Mouse (Mus musculus) right cerebral cortex, adult 18-20 months (tissue): ENCODE measurements around the gene Kalrn.

Experiments
- DNase-seq: peaks from one replicate; pipeline ENCODE4 v3.0.0; 2022; ENCODE audit warnings: mixed read lengths

Kalrn gene

DNA sequence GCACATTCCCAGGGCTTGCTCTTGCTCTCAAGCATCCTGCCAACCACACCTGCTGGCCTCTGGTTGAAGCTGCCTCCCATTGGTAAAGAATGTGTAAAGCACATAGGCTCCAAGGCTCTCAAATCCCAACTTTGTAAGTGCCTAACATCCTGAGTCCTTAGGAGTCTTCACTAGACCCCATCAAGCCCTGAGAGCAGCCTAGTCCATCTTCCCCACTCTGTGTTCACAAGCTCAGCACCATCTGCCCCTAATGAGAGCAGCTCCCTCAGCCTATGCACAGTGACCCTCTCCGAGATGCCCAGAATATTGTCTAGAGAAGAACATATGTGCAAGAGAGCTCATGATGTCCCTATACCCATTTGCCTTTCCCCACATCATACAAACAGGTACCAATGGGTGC, 78.6 kb downstream of the Kalrn start:
- no peak for DNase-seq

GRCm38 (mm10) chr16:34493914-34494313, 79.4 kb downstream of the Kalrn start:
- no peak for DNase-seq

- peak; percentile 71 for DNase-seq
These were observed 82.1 kb downstream of the Kalrn start for GRCm38 (mm10) chr16:34491225-34491624.

DNA sequence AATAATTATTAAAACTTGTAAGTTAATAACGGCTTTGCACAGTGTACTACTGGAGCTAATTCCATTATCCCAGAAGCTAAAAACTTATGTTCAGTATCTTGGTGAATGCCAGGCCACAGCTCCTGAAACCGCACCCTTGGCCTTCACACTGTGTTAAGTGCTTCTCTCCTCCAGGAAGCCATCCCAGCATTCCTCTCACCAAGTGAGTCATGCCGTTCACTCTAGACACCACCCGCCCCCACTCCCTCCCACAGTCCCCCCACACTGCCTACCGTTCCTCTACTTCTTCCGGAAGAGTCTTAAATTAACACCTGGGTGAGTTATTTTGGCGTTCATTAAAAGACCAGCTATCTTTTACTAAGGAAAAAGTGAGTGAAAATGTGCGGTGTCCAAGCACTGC, 82.8 kb downstream of the Kalrn start:
- peak; percentile 65 for DNase-seq

DNA sequence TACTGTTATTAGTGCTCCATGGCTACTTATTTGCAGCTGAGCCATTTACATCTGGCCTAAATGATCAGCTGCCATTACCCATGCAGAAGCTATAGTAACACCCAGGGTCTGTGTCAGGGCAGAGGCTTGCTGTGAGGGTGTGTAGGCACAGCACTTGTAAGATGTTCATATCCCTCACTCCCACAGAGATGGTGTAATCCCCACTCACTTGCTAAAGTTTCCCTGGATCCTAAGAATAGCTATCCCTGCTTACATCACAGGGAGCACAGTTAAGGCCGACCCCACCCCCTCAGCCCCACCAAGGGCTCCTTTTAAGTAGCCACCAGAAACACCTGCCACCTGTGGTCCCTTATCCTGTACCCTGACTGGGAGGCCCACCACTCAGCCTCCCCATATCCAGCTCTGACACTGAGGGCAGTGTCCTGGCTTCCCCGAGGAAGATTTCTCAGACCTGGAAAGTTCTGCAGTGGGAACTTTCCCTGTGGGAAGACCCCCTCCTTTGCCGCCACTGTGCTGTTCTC, 83.5 kb downstream of the Kalrn start:
- DNase-seq: no peak

GRCm38 (mm10) chr16:34487823-34488222, 85.5 kb downstream of the Kalrn start:
- no peak for DNase-seq

DNA sequence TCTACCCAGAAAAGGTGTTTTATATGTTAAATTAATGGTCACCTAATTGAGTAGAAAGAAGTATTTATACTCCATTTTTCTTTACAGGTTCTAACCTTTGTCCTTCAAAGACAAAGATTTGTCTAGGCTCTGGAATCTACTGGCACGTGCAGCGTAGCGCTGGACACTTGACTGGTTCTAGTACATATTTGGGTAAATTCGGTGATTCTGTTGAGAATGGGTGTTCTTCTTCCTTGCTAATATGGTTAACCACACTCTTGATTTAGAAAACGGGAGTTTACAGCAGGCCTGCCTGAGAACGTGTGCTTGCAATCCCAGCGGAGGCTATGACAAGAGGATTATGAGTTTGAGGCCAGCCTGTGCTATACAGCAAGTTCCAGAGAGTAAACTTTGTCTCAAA, 86.1 kb downstream of the Kalrn start:
- DNase-seq: no peak

DNA sequence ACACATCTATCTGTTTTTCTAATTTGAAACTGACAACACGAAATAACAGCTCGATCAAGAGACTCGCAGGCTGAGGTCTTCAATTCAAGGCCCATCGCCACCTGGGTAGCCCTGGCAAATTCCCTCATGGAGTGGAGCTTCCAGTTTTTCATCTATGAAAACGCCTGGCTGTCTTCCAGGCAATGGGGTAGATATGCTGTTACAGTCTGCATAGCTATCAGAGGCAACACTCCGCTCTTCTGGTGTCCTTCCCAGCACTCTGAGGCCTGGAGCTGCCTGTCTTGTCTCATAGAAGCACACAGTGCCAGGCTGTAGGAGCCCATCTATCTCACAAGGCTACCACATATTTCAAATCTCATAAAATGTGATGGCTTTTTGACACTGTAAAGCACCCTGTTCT, 87.8 kb downstream of the Kalrn start:
- DNase-seq: no peak

GRCm38 (mm10) chr16:34484921-34485320, 88.4 kb downstream of the Kalrn start:
- no peak for DNase-seq

- no peak for DNase-seq
These were observed 89.1 kb downstream of the Kalrn start for GRCm38 (mm10) chr16:34484213-34484612.

DNA sequence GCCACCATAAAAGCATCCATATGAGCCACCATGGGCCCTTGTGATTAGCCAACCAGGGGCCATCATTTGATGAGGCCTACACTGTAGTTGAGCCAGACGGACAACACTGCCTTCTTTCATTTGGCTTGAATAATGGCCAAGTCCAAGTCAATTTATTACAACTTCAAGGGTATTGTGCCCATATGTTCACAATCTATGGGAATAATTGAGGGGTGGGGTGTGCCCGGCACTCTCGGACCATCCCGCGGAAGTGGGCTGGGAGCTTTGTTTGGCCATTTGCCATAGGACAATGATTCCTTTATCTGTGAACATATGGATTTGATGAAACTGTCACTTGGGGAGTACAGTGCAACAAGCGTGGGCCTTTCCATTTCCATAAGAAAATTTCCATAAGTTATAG, 89.6 kb downstream of the Kalrn start:
- no peak for DNase-seq

DNA sequence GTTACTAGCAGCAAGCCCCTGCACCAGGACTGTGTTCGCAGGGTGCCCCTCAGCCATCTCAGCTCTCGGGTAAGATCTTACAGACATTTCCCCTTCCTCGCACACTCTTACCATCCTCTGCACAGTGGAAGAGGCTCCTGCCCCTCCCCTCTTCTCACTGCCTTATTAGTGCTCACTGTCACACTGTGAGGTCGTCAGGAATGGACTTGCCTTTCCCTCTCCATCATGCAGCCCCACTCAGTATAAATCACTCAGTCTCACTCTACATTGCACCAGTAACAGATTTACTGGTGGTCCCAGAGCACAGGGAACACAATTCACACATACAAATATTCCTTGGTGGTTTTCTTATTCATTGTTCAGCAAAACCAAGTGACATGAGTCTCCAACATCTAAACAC, 98.6 kb downstream of the Kalrn start:
- DNase-seq: no peak

- no peak for DNase-seq
These were observed 99.4 kb downstream of the Kalrn start for GRCm38 (mm10) chr16:34473891-34474290.

GRCm38 (mm10) chr16:34471441-34471840, 101.9 kb downstream of the Kalrn start:
- DNase-seq: no peak

DNA sequence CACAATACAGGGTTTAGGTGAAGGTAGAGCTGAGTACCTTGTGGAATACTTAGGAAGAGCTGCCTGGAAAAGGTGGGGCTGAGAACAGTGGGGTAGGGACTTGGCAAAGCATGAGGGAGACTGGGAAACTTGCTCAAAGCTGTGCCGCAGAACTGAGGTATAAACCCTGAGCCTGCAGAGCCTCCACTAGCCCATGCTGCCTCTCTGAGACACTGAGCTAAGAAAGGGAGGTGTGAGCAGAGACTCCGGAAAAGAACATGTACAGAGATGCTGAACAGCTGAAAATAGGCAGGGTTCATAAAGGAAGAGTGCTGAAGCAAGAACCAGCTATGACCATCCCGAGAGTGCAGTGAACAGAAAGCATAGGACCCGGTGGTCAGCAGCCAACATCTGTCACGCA, 103.0 kb downstream of the Kalrn start:
- DNase-seq: peak; percentile 65

- peak; percentile 84 for DNase-seq
These were observed 104.0 kb downstream of the Kalrn start for GRCm38 (mm10) chr16:34469277-34469868.

- no peak for DNase-seq
These were observed 106.7 kb downstream of the Kalrn start for GRCm38 (mm10) chr16:34466649-34467048.

GRCm38 (mm10) chr16:34456314-34456713, 117.0 kb downstream of the Kalrn start:
- DNase-seq: no peak

DNA sequence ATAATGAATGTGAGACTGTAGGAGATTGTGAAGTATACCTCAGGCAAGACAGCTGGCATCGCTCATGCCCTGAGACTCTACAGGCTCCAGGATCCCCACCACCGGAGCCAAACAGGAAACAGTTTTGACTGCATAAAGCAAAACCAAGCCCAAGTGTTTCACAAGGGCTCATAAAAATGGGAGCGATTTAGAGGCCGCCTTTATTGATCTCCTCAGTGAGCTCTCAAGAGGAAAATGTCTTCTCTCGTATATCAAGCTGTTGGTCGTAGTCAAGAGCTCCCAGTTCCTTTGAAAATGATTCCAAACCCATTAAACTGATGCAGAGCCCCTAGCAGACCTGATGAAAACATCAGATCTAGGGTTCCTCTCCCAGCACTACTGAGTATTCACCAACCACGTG, 127.7 kb downstream of the Kalrn start:
- DNase-seq: no peak

GRCm38 (mm10) chr16:34441704-34442103, 131.6 kb downstream of the Kalrn start:
- DNase-seq: no peak

GRCm38 (mm10) chr16:34440994-34441414, 132.3 kb downstream of the Kalrn start:
- peak; percentile 51 for DNase-seq

- peak; percentile 86 for DNase-seq
These were observed 133.2 kb downstream of the Kalrn start for GRCm38 (mm10) chr16:34440019-34440615.

GRCm38 (mm10) chr16:34430131-34430530, 143.2 kb downstream of the Kalrn start:
- DNase-seq: no peak

GRCm38 (mm10) chr16:34427654-34428053, 145.7 kb downstream of the Kalrn start:
- DNase-seq: no peak

DNA sequence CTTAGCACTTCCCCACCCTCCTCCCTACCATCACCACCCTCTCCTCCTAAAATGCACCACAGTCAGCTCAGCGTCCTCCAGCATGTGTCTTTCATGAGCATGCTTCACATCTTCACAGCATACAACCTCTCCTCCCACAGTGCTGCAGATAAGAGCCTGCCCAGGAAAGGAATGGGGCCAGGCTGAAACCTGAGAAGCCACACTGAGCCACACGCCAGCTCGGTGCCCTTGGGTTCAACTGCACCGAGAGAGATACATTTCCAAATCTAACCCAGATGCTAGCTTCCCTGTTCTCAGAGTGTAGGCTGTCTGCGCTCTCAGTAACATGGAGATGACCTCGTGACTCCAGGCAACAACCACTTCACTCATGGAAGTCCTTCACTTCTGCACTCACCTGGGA, 151.9 kb downstream of the Kalrn start:
- DNase-seq: no peak
